25 mouse cellular contexts compared by ENCODE assay signal in the genomic region with DNA sequence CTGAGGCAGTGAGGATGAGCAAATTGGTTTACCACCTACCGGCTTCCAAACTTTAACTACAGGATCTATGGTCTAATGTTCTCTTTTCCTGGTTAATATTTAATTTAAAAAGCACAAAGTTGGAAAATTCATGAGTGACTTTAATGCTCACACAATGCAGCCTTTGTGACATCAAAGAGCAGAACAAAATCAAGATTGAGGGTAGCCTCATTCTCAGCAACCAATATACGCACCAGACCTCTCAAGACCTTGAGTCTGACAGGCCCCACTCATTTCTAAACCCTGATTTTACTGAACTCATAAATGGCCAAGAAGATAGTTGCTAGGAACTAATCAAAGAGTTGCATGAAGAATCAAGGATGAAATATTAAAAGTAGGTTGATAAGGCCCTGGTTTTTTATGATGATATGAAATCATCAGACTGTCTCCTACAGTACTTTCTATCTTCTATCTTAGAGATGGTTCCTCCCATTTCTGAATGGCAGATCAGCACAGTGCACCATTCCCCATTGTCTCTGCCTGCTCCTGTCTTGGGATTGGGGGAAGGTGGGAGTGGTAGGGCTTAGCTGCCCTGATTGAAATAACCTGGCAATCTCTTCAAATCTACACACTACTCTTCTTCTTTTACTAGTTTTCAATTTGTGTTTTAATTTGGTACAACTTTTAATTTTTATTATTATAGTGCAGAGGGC.
"Had no signal": no experiment of that assay in that cellular context is flagged by ENCODE, and none has a peak within 500 bp of the region (broad histone marks: within the 10 kb centered on the region; RNA-seq: fewer than 3 reads in every experiment).

No protein-coding gene starts in this region.

- H3K4me1 ChIP-seq: heart, embryonic 10.5 days; heart, embryonic 13.5 days; heart, embryonic 15.5 days; hindbrain, embryonic 13.5 days; limb, embryonic 15.5 days; liver, embryonic 12.5 days had no signal

- H3K9ac ChIP-seq: heart, embryonic 13.5 days; heart, embryonic 15.5 days; hindbrain, embryonic 13.5 days; limb, embryonic 13.5 days; limb, embryonic 15.5 days; liver, embryonic 12.5 days; liver, embryonic 14.5 days had no signal

- H3K27me3 ChIP-seq: heart, embryonic 13.5 days; heart, embryonic 15.5 days; hindbrain, embryonic 13.5 days; limb, embryonic 13.5 days; limb, embryonic 15.5 days; liver, embryonic 12.5 days had no signal

- H3K4me3 ChIP-seq: gastrocnemius, adult 2 months; heart, embryonic 10.5 days; heart, embryonic 13.5 days; heart, embryonic 15.5 days; hindbrain, embryonic 13.5 days; limb, embryonic 13.5 days; limb, embryonic 15.5 days; liver, embryonic 12.5 days had no signal

- ATAC-seq: forebrain, embryonic 16.5 days; hindbrain, embryonic 16.5 days; inflammation-experienced regulatory T-cells, adult 6 months; liver, embryonic 12.5 days had no signal

- H3K27ac ChIP-seq: gastrocnemius, adult 2 months; heart, embryonic 10.5 days; heart, embryonic 13.5 days; heart, embryonic 15.5 days; hindbrain, embryonic 13.5 days; limb, embryonic 13.5 days; limb, embryonic 15.5 days; liver, embryonic 12.5 days; liver, embryonic 14.5 days had no signal

- H3K4me2 ChIP-seq: heart, embryonic 13.5 days; heart, embryonic 15.5 days; hindbrain, embryonic 13.5 days; limb, embryonic 13.5 days; limb, embryonic 15.5 days; liver, embryonic 12.5 days had no signal

- H3K9me3 ChIP-seq: heart, embryonic 10.5 days; heart, embryonic 13.5 days; heart, embryonic 15.5 days; hindbrain, embryonic 13.5 days; limb, embryonic 13.5 days; limb, embryonic 15.5 days; liver, embryonic 12.5 days had no signal

- DNase-seq: gastrocnemius, adult 2 months; gastrocnemius, postnatal 10 days; gastrocnemius, postnatal 25 days; heart, adult 18-20 months; heart, postnatal 14 days; heart, postnatal 36 days; kidney, adult 18-20 months; kidney, adult 8-10 months; kidney, postnatal 10 days; kidney, postnatal 25 days; kidney, postnatal 4 days; layer of hippocampus, adult 9-11 months; layer of hippocampus, postnatal 36 days; left cerebral cortex, postnatal 4 days had no signal

- H3K36me3 ChIP-seq: heart, embryonic 10.5 days; heart, embryonic 13.5 days; heart, embryonic 15.5 days; hindbrain, embryonic 13.5 days; limb, embryonic 13.5 days; limb, embryonic 15.5 days; liver, embryonic 12.5 days had no signal
